Mouse (Mus musculus) C2C12 (cell line): ENCODE data around the gene Eif4g1. TPM values are rescaled to one million over a fixed set of nuclear protein-coding genes. Genes with fewer than 3 reads are reported as not detected.
A peak's percentile ranks its signal among the peaks of the same experiment; 100 is the strongest.

Experiments used
- H3K27me3 ChIP-seq: one replicate; pipeline ENCODE4 v1.6.1; 2011; ENCODE audit not compliant: control insufficient read depth, insufficient read depth, insufficient read length
- H3K36me3 ChIP-seq: one replicate; pipeline ENCODE4 v1.6.1; 2011; ENCODE audit not compliant: control insufficient read depth, insufficient read depth
- H3K4me3 ChIP-seq: one replicate; pipeline ENCODE4 v1.5.1; 2011; ENCODE audit warnings: mild to moderate bottlenecking, control low read depth; ENCODE audit not compliant: poor library complexity, insufficient read depth, severe bottlenecking
- H3K79me2 ChIP-seq: one replicate; pipeline ENCODE4 v1.6.1; 2011; ENCODE audit not compliant: control insufficient read depth, insufficient read depth
- H3K79me3 ChIP-seq: one replicate; pipeline ENCODE4 v1.6.1; 2011; ENCODE audit warnings: low read depth, control low read depth
- H3ac ChIP-seq: one replicate; pipeline ENCODE3; 2011; ENCODE audit warnings: low read depth; ENCODE audit not compliant: control insufficient read depth, insufficient read length
- CEBPB ChIP-seq: IDR thresholded peaks from one replicate; pipeline ENCODE4 v1.6.1; 2011; ENCODE audit warnings: low read depth, mild to moderate bottlenecking, control low read depth, moderate library complexity
- CTCF ChIP-seq: IDR thresholded peaks from one replicate; pipeline ENCODE4 v1.5.1; 2011; ENCODE audit not compliant: control insufficient read depth, insufficient read depth, insufficient read length
- FOSL1 ChIP-seq: IDR thresholded peaks from one replicate; pipeline ENCODE4 v1.8.0; 2011; ENCODE audit warnings: mild to moderate bottlenecking, low read length; ENCODE audit not compliant: poor library complexity, insufficient read depth, severe bottlenecking
- MAX ChIP-seq: IDR thresholded peaks from one replicate; pipeline ENCODE4 v1.6.1; 2011; ENCODE audit warnings: mild to moderate bottlenecking, control low read depth
- MYOD1 ChIP-seq: IDR thresholded peaks from one replicate; pipeline ENCODE4 v1.6.1; 2011; ENCODE audit warnings: low read depth; ENCODE audit not compliant: control insufficient read depth, insufficient read length
- MYOG ChIP-seq: IDR thresholded peaks from one replicate; pipeline ENCODE4 v1.6.1; 2011; ENCODE audit not compliant: control insufficient read depth, insufficient read length; ENCODE audit errors: extremely low read depth
- USF1 ChIP-seq: IDR thresholded peaks from one replicate; pipeline ENCODE4 v1.6.1; 2011; ENCODE audit warnings: low read depth, mild to moderate bottlenecking, control low read depth, moderate library complexity
- polyA plus RNA-seq: library from polyadenylated mRNA; unstranded; fragments of >200 nt; fragmentation: generic; extraction: Trizol; gene quantifications from one replicate; pipeline ENCODE4 v1.2.1, GENCODE M21; 2012; ENCODE audit warnings: missing spikeins

The Eif4g1 gene
- polyA plus RNA-seq, 1 experiment = 342 TPM

- Histone ChIP-seq H3K79me2 (no peaks in the 10 kb centered on the region), H3K27me3 (no peaks in the 10 kb centered on the region), H3K79me3 (no peaks in the 10 kb centered on the region), H3K4me3 (no peak overlapping the region), H3K36me3 (no peaks in the 10 kb centered on the region), H3ac (no peak overlapping the region)
- TF ChIP-seq FOSL1 = no peak
- TF ChIP-seq CTCF = no peak
- TF ChIP-seq MAX = no peak
- TF ChIP-seq CEBPB = no peak
- TF ChIP-seq MYOD1 = no peak
- TF ChIP-seq USF1 = no peak
- TF ChIP-seq MYOG = no peak
Observed at GRCm38 (mm10) chr16:20705786-20706185, 37.7 kb downstream of the Eif4g1 start.

GRCm38 (mm10) chr16:20706407-20707055, 38.4 kb downstream of the Eif4g1 start:
- Histone ChIP-seq H3K36me3 (no peaks in the 10 kb centered on the region), H3K79me3 (no peaks in the 10 kb centered on the region), H3K27me3 (no peaks in the 10 kb centered on the region), H3K79me2 (no peaks in the 10 kb centered on the region), H3K4me3 (no peak overlapping the region), H3ac (no peak overlapping the region)
- TF ChIP-seq USF1 (no peak), MYOD1 (no peak), MYOG (no peak), FOSL1 (no peak), CEBPB (no peak), MAX (no peak), CTCF (no peak)

- Histone ChIP-seq H3K4me3 (no peak overlapping the region), H3K27me3 (no peaks in the 10 kb centered on the region), H3K36me3 (no peaks in the 10 kb centered on the region), H3K79me2 (no peaks in the 10 kb centered on the region), H3K79me3 (no peaks in the 10 kb centered on the region), H3ac (no peak overlapping the region)
- TF ChIP-seq MYOD1 (no peak), MAX (no peak), CTCF (no peak), MYOG (no peak), FOSL1 (no peak), CEBPB (no peak), USF1 (no peak)
Observed at GRCm38 (mm10) chr16:20708220-20708938, 40.3 kb downstream of the Eif4g1 start.

GRCm38 (mm10) chr16:20708939-20709734, 41.0 kb downstream of the Eif4g1 start:
- Histone ChIP-seq H3K27me3 (no peaks in the 10 kb centered on the region), H3K79me3 (no peaks in the 10 kb centered on the region), H3ac (no peak overlapping the region), H3K36me3 (no peaks in the 10 kb centered on the region), H3K4me3 (no peak overlapping the region), H3K79me2 (no peaks in the 10 kb centered on the region)
- no peak for TF ChIP-seq USF1
- peak; percentile 21 for TF ChIP-seq CTCF
- no peak for TF ChIP-seq MYOD1
- no peak for TF ChIP-seq CEBPB

GRCm38 (mm10) chr16:20710370-20710769, 42.3 kb downstream of the Eif4g1 start:
- H3K36me3 ChIP-seq = no peaks in the 10 kb centered on the region

More at GRCm38 (mm10) chr16:20710370-20710769, 42.3 kb downstream of the Eif4g1 start:
- H3K27me3 ChIP-seq = no peaks in the 10 kb centered on the region
- TF ChIP-seq CTCF (no peak), CEBPB (no peak), MYOG (no peak), MAX (no peak)
- no peaks in the 10 kb centered on the region for H3K79me2 ChIP-seq
- H3K79me3 ChIP-seq = no peaks in the 10 kb centered on the region
- no peak overlapping the region for H3K4me3 ChIP-seq
- H3ac ChIP-seq = no peak overlapping the region
